Mouse (Mus musculus): ENCODE data around the gene Def6. TPM values are rescaled to one million over a fixed set of nuclear protein-coding genes. Genes with fewer than 3 reads are reported as not detected.
"Not testable (repeated sequence)": the region's sequence is repeated elsewhere in the genome, so short reads cannot be mapped to it uniquely, and the experiment has no call there.

The Def6 gene
- polyA plus RNA-seq, 1 experiment = 69.7 TPM

DNA sequence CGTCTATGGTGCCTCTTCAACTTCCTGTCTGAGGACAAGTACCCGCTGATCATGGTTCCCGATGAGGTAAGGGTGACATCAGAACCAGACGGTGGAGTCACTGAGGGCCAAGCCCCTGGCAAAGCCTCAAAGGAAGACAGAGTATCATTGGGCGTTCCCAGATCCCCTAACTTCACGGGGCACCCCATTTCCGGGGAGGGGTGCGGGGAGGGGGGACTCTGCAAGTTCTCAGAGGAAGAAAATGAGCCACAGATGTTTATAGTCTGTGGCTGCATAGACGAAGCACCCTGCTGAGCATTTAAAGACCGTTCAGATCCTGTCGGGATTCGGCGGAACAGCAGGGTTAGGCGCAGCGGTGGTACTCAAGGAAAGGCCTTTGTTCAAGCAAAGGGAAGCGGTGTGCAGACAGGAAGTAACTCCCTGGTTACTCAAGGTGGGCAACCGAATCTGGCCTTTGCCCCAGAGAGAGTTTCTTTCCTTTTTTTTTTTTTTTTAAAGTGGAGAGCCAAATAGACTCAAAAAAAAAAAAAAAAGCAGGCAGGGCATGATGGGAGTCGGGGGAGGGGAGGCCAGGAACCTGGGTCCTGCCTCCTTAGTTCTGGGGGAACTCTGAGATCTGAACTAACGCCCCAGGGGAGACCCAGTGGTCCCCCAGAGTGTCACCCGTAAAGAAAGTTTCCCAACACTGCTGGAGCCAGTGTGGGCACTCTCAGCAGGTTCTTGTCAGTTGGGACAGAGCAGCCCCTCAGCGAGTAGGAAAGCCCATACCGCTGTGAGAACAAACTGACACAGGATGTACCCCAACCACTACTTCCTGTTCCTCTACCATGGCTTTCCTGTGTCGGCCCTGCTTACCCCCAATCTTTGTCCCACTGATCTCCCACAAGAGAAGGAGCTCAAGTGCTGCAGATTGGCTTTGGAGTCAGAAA, 10.4 kb downstream of the Def6 start:
- peaks cover 19% of the 10 kb centered on the region for H3K4me1 ChIP-seq (ENCODE audit: control insufficient read depth, insufficient read depth, insufficient read length)
- WGBS = 3% methylated on average over 23 of the region's 23 CpGs
- peak overlapping the region; percentile 95 for H3K27ac ChIP-seq (ENCODE audit: insufficient read depth, low read length)
- H3K27me3 ChIP-seq (ENCODE audit: control insufficient read depth, insufficient read depth, low read length) = no peaks in the 10 kb centered on the region
- H3K36me3 ChIP-seq (ENCODE audit: control insufficient read depth, insufficient read depth, low read length) = peaks cover 6% of the 10 kb centered on the region
- peak overlapping the region; percentile 29; the same call in 1 of the 2 replicates for H3K4me3 ChIP-seq (ENCODE audit: extremely low read depth, insufficient read depth, insufficient read length)
- peak; percentile 63 to 77 for DNase-seq (ENCODE audit: low read depth in 1 of 2, low spot score in 2 of 2)
- no peak for TF ChIP-seq CTCF (IDR thresholded peaks at IDR 0.05; ENCODE audit: extremely low read depth, insufficient read depth, insufficient read length, insufficient replicate concordance)
- TF ChIP-seq POLR2A (IDR thresholded peaks at IDR 0.05; ENCODE audit: low read depth, low read length) = no peak

DNA sequence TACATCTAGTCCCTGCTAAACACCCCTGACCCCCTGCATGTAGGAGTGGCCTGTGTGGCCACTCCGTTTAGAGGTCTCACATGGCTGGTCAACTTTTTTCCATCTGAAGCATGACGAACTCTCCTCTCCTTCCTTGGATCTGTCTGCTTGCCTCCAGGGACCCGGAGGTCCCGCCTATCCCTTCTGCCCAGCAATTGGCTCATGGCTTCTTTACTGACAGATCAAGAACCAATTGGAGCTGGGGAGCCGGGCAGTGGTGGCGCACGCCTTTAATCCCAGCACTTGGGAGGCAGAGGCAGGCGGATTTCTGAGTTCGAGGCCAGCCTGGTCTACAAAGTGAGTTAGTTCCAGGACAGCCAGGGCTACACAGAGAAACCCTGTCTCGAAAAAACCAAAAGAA, 14.9 kb downstream of the Def6 start:
- H3K27me3 ChIP-seq (ENCODE audit: control insufficient read depth, insufficient read depth, low read length); H3K4me3 ChIP-seq (ENCODE audit: extremely low read depth, insufficient read depth, insufficient read length); H3K27ac ChIP-seq (ENCODE audit: insufficient read depth, low read length); DNase-seq (ENCODE audit: low read depth in 1 of 2, low spot score in 2 of 2): not testable (repeated sequence)
- peaks cover 16% of the 10 kb centered on the region for H3K4me1 ChIP-seq (ENCODE audit: control insufficient read depth, insufficient read depth, insufficient read length)
- 82% methylated on average over 10 of the region's 10 CpGs for WGBS
- peaks cover 11% of the 10 kb centered on the region for H3K36me3 ChIP-seq (ENCODE audit: control insufficient read depth, insufficient read depth, low read length)

DNA sequence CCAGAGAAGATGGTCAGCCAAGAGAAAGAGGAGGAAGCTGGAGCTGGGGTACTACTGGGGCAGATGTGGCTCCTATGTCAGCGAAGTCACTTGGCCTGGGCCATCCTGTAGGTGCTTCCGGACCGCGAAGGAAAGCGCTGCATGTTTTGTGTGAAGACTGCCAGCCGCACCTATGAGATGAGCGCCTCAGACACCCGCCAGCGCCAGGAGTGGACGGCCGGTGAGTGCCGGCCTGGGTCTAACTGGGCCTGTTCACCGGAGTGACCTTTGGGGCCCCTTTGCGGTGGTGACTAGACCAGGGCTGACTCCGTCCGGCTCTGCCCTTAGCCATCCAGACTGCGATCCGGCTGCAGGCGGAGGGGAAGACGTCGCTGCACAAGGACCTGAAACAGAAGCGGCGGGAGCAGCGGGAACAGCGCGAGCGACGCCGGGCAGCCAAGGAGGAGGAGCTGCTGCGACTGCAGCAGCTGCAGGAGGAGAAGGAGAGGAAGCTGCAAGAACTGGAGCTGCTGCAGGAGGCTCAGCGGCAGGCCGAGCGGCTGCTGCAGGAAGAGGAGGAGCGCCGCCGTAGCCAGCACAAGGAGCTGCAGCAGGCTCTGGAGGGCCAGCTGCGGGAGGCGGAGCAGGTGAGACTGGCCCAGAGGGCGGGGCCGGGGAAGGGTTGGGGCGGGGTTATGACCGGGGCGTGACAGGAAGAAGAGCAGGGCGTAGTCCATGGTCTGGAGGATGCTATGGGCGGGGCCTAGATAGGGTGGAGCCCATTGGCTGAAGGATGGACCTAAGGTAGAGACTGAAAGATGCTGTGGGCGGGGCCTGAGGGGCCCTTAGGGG, 16.2 kb downstream of the Def6 start:
- peak; percentile 90 to 91 for DNase-seq (ENCODE audit: low read depth in 1 of 2, low spot score in 2 of 2)
- no peaks in the 10 kb centered on the region for H3K27me3 ChIP-seq (ENCODE audit: control insufficient read depth, insufficient read depth, low read length)
- H3K4me1 ChIP-seq (ENCODE audit: control insufficient read depth, insufficient read depth, insufficient read length) = peaks cover 11% of the 10 kb centered on the region
- peak overlapping the region; percentile 69 for H3K4me3 ChIP-seq (ENCODE audit: extremely low read depth, insufficient read depth, insufficient read length)
- H3K27ac ChIP-seq (ENCODE audit: insufficient read depth, low read length) = peak overlapping the region; percentile 72
- 3% methylated on average over 46 of the region's 46 CpGs for WGBS
- peaks cover 23% of the 10 kb centered on the region for H3K36me3 ChIP-seq (ENCODE audit: control insufficient read depth, insufficient read depth, low read length)
- no peak; the same call in 1 of the 2 replicates for TF ChIP-seq CTCF (IDR thresholded peaks at IDR 0.05; ENCODE audit: extremely low read depth, insufficient read depth, insufficient read length, insufficient replicate concordance)
- TF ChIP-seq POLR2A (IDR thresholded peaks at IDR 0.05; ENCODE audit: low read depth, low read length) = peak; percentile 42; the same call in 1 of the 2 replicates

DNA sequence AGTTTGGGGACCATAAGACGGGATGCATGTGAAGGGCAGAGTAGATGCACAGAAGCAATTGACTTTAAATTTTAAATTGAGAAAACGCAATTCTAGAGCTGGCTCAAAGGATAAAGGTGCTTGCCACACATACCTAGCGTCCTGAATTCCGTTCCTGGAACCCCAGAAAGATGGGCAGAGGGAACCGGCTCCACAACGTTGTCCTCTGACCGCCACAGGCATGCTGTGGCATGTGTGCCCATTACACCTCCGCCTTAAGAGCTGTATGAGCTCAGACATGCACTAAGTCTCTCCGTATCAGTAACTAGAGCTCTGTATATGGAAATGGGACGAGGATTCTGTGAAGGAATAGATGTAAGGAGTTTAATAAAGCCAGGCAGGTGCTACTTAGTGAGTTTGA, 17.0 kb downstream of the Def6 start:
- Histone ChIP-seq H3K36me3 (ENCODE audit: control insufficient read depth, insufficient read depth, low read length) (peaks cover 26% of the 10 kb centered on the region), H3K4me1 (ENCODE audit: control insufficient read depth, insufficient read depth, insufficient read length) (peaks cover 5% of the 10 kb centered on the region), H3K27ac (ENCODE audit: insufficient read depth, low read length) (no peak overlapping the region), H3K27me3 (ENCODE audit: control insufficient read depth, insufficient read depth, low read length) (no peaks in the 10 kb centered on the region), H3K4me3 (ENCODE audit: extremely low read depth, insufficient read depth, insufficient read length) (no peak overlapping the region)
- no peak for TF ChIP-seq POLR2A (IDR thresholded peaks at IDR 0.05; ENCODE audit: low read depth, low read length)
- TF ChIP-seq CTCF (IDR thresholded peaks at IDR 0.05; ENCODE audit: extremely low read depth, insufficient read depth, insufficient read length, insufficient replicate concordance) = no peak
- WGBS = 90% methylated on average over 10 of the region's 10 CpGs
- DNase-seq (ENCODE audit: low read depth in 1 of 2, low spot score in 2 of 2) = no peak

DNA sequence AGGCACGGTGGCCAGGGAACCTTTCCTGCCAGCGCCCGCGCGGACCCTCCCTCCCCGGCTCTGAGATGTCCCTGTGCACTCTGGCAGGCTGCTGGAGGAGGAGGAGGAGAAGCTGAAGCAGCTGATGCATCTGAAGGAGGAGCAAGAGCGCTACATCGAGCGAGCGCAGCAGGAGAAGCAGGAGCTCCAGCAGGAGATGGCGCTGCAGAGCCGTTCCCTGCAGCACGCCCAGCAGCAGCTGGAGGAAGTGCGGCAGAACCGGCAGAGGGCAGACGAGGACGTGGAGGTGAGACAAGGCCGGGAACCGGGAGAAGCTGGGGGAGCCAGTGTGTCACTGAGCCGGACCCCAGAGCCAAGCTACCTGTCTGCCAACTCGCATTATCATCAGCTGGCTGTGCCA, 18.4 kb downstream of the Def6 start:
- Histone ChIP-seq H3K4me3 (ENCODE audit: extremely low read depth, insufficient read depth, insufficient read length) (no peak overlapping the region), H3K27ac (ENCODE audit: insufficient read depth, low read length) (no peak overlapping the region), H3K4me1 (ENCODE audit: control insufficient read depth, insufficient read depth, insufficient read length) (peaks cover 5% of the 10 kb centered on the region), H3K27me3 (ENCODE audit: control insufficient read depth, insufficient read depth, low read length) (no peaks in the 10 kb centered on the region), H3K36me3 (ENCODE audit: control insufficient read depth, insufficient read depth, low read length) (peaks cover 20% of the 10 kb centered on the region)
- TF ChIP-seq POLR2A (IDR thresholded peaks at IDR 0.05; ENCODE audit: low read depth, low read length) (no peak), CTCF (IDR thresholded peaks at IDR 0.05; ENCODE audit: extremely low read depth, insufficient read depth, insufficient read length, insufficient replicate concordance) (peak; percentile 93)
- peak; percentile 66 to 85 for DNase-seq (ENCODE audit: low read depth in 1 of 2, low spot score in 2 of 2)
- 21% methylated on average over 21 of the region's 21 CpGs for WGBS

DNA sequence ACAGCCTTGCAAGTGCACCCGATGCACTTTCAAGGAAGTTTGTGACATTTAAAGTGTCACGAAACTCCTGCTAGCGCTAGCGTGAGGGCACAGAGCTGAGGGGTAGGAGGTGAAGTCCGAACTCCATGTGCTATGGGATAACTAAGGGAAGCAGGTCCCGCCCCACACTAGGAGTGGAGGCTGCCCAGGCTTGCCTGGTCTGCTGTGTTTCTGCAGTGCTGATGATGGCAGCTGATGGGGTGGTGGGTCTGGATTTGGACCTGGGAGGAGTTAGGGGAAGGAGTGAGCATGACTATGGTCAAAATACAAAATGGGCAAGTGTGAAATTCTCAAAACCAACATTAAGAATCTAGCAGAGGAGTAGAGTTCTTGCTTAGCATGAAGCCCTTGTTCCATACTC, 22.9 kb downstream of the Def6 start:
- TF ChIP-seq CTCF (IDR thresholded peaks at IDR 0.05; ENCODE audit: extremely low read depth, insufficient read depth, insufficient read length, insufficient replicate concordance) (no peak), POLR2A (IDR thresholded peaks at IDR 0.05; ENCODE audit: low read depth, low read length) (no peak)
- DNase-seq (ENCODE audit: low read depth in 1 of 2, low spot score in 2 of 2) = no peak
- H3K36me3 ChIP-seq (ENCODE audit: control insufficient read depth, insufficient read depth, low read length) = peaks cover 20% of the 10 kb centered on the region
- H3K27me3 ChIP-seq (ENCODE audit: control insufficient read depth, insufficient read depth, low read length) = no peaks in the 10 kb centered on the region
- H3K27ac ChIP-seq (ENCODE audit: insufficient read depth, low read length) = no peak overlapping the region
- no peak overlapping the region for H3K4me3 ChIP-seq (ENCODE audit: extremely low read depth, insufficient read depth, insufficient read length)
- WGBS = 88% methylated on average over 6 of the region's 6 CpGs
- H3K4me1 ChIP-seq (ENCODE audit: control insufficient read depth, insufficient read depth, insufficient read length) = no peaks in the 10 kb centered on the region; the same call in 1 of the 2 replicates
